ENCODE assay signal across 8 mouse cellular contexts in the genomic region with DNA sequence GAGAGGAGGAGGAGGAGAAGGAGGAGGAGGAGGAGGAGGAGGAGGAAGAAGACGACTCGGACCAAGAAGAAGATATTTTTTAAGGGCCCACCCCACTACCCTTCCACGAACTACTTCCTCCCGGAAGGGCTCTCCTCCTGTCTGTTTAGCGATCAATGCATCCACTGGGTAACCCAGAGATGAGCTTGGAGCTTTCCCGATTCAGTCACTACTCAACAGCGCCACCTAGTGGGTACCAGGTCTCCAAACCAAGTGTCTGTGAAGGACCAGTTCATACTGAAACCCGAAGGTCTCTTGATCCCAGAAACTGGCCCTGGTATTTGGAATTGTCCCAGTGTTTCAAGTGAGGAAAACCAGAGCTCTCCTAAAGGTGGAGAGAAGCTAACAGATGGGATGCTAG. TPM values are rescaled to one million over a fixed set of nuclear protein-coding genes. Genes with fewer than 3 reads are reported as not detected.
A peak's percentile ranks its signal among the peaks of the same experiment; 100 is the strongest.
DNase-seq lines count a peak whose midpoint lies in the region; ATAC-seq and TF ChIP-seq lines count a peak whose summit lies in the region.

No protein-coding gene starts in this region.

- H3K27me3 ChIP-seq in erythroblast, embryonic 14.5 days (ENCODE audit: control insufficient read depth): no peaks in the 10 kb centered on the region
- no peaks in the 10 kb centered on the region for H3K27me3 ChIP-seq in heart, embryonic 14.5 days (ENCODE audit: control insufficient read depth, insufficient read depth, low read length)
- no peaks in the 10 kb centered on the region for H3K27me3 ChIP-seq in liver, embryonic 12.5 days (replicated peaks)
- H3K27me3 ChIP-seq in splenic B cell, adult 2 months (ENCODE audit: control insufficient read depth, insufficient read depth, low read length, poor library complexity, severe bottlenecking): no peaks in the 10 kb centered on the region

- H3K9me3 ChIP-seq in erythroblast, embryonic 14.5 days (ENCODE audit: control insufficient read depth, low read length): no peaks in the 10 kb centered on the region; the same call in 1 of the 2 replicates
- H3K9me3 ChIP-seq in heart, embryonic 14.5 days (ENCODE audit: control insufficient read depth, low read length): no peaks in the 10 kb centered on the region
- H3K9me3 ChIP-seq in liver, embryonic 12.5 days (replicated peaks): no peaks in the 10 kb centered on the region

- peak; percentile 88 for TF ChIP-seq CTCF in brain, embryonic 14.5 days (IDR thresholded peaks at IDR 0.05; ENCODE audit: borderline replicate concordance, extremely low read depth, insufficient read depth, insufficient read length)

- H3K4me2 ChIP-seq in heart, embryonic 14.5 days (ENCODE audit: low read length): peak overlapping the region; percentile 68
- peak overlapping the region; percentile 71 for H3K4me2 ChIP-seq in liver, embryonic 12.5 days

- peak; percentile 27; the same call in 1 of the 2 replicates for TF ChIP-seq POLR2A in brain, embryonic 14.5 days (IDR thresholded peaks at IDR 0.05; ENCODE audit: borderline replicate concordance, extremely low read depth, insufficient read depth, insufficient read length, poor library complexity, severe bottlenecking)

- DNase-seq in CD4-positive, CD25-positive, alpha-beta regulatory T cell, adult 2 months (ENCODE audit: low read depth, low spot score): peak; percentile 95
- DNase-seq in brain, embryonic 14.5 days (ENCODE audit: low read depth): peak; percentile 97
- peak; percentile 95 for DNase-seq in kidney, postnatal 10 days
- DNase-seq in naive thymus-derived CD4-positive, alpha-beta T cell, adult 2 months (ENCODE audit: low read depth): peak; percentile 94
- DNase-seq in splenic B cell, adult 2 months (ENCODE audit: low read depth, low spot score): peak; percentile 94

- ATAC-seq in heart, embryonic 14.5 days (ENCODE audit: insufficient number of reproducible peaks, insufficient read depth, low FRiP score, low read depth): no peak; the same call in 1 of the 2 replicates
- ATAC-seq in liver, embryonic 12.5 days: peak; percentile 63

- WGBS in heart, embryonic 14.5 days: 2% methylated on average over 8 of the region's 8 CpGs
- WGBS in liver, embryonic 12.5 days (ENCODE audit: insufficient replicate concordance): 1% methylated on average over 8 of the region's 8 CpGs

- no peak overlapping the region for H3K9ac ChIP-seq in heart, embryonic 14.5 days (ENCODE audit: low read length)
- no peak overlapping the region for H3K9ac ChIP-seq in liver, embryonic 12.5 days

- no peak overlapping the region for H3K27ac ChIP-seq in heart, embryonic 14.5 days (replicated peaks in 1 of 2; ENCODE audit: control insufficient read depth in 1 of 2, insufficient read depth in 1 of 2, low read depth in 2 of 2, low read length in 2 of 2)
- H3K27ac ChIP-seq in liver, embryonic 12.5 days: no peak overlapping the region

- peak overlapping the region; percentile 52 for H3K4me3 ChIP-seq in erythroblast, embryonic 14.5 days (replicated peaks)
- H3K4me3 ChIP-seq in heart, embryonic 14.5 days (ENCODE audit: control insufficient read depth in 1 of 2, insufficient read depth in 1 of 2, low read depth in 1 of 2, low read length in 2 of 2): peak overlapping the region in 1 of 2 experiments; percentile 32; a peak in 2 of 4 replicates
- H3K4me3 ChIP-seq in liver, embryonic 12.5 days: peak overlapping the region; percentile 42

- H3K36me3 ChIP-seq in erythroblast, embryonic 14.5 days (ENCODE audit: control insufficient read depth): peaks cover 24% of the 10 kb centered on the region
- 0 out of 2 replicates have a peak, but pooled peaks cover 12% of the 10 kb centered on the region for H3K36me3 ChIP-seq in heart, embryonic 14.5 days (ENCODE audit: control insufficient read depth, insufficient read depth, low read length)
- H3K36me3 ChIP-seq in liver, embryonic 12.5 days: peaks cover 21% of the 10 kb centered on the region
- no peaks in the 10 kb centered on the region for H3K36me3 ChIP-seq in splenic B cell, adult 2 months (ENCODE audit: control insufficient read depth, insufficient read depth, low read length, poor library complexity, severe bottlenecking)

- H3K4me1 ChIP-seq in erythroblast, embryonic 14.5 days (ENCODE audit: control insufficient read depth): peaks cover 46% of the 10 kb centered on the region
- H3K4me1 ChIP-seq in heart, embryonic 14.5 days (ENCODE audit: control insufficient read depth in 2 of 2, insufficient read depth in 2 of 2, low read length in 2 of 2): peaks cover 12 to 15% of the 10 kb centered on the region in 2 experiments
- H3K4me1 ChIP-seq in liver, embryonic 12.5 days: peaks cover 33% of the 10 kb centered on the region

RNA-seq across cellular contexts. Expression of a gene that starts 6.7 kb away (rescaled TPM):
- 32.8 and 38.1 TPM in 2 replicates for polyA plus RNA-seq in brain, embryonic 14.5 days (2012; rRNA removed)
- polyA plus RNA-seq in erythroblast, embryonic 14.5 days (2012): 1.5 and 1.7 TPM in 2 replicates
- polyA plus RNA-seq in heart, embryonic 14.5 days (2014; fragmentation: Nextera tagmentation; extraction: Ambion mirVana): 5.6 and 6.2 TPM in 2 replicates
- polyA plus RNA-seq in liver, embryonic 12.5 days (2016; fragmentation: Nextera tagmentation; extraction: Ambion mirVana): 7.3 and 8.4 TPM in 2 replicates

RNA-seq across cellular contexts. Expression of a gene that starts 6.9 kb away (rescaled TPM):
- polyA plus RNA-seq in brain, embryonic 14.5 days (2012; rRNA removed): 42.7 and 49.7 TPM in 2 replicates
- polyA plus RNA-seq in erythroblast, embryonic 14.5 days (2012): 3.1 and 3.4 TPM in 2 replicates
- 17.9 and 18.9 TPM in 2 replicates for polyA plus RNA-seq in heart, embryonic 14.5 days (2014; fragmentation: Nextera tagmentation; extraction: Ambion mirVana)
- polyA plus RNA-seq in liver, embryonic 12.5 days (2016; fragmentation: Nextera tagmentation; extraction: Ambion mirVana): 35.0 and 36.3 TPM in 2 replicates

RNA-seq across cellular contexts. Expression of a gene that starts 16.9 kb away (rescaled TPM):
- 2.3 and 3.5 TPM in 2 replicates for polyA plus RNA-seq in brain, embryonic 14.5 days (2012; rRNA removed)
- polyA plus RNA-seq in erythroblast, embryonic 14.5 days (2012): 0.98 and 1.3 TPM in 2 replicates
- 0.43 TPM in 1 of 2 replicates, not detected in the other for polyA plus RNA-seq in heart, embryonic 14.5 days (2014; fragmentation: Nextera tagmentation; extraction: Ambion mirVana)
- 2.0 and 2.1 TPM in 2 replicates for polyA plus RNA-seq in liver, embryonic 12.5 days (2016; fragmentation: Nextera tagmentation; extraction: Ambion mirVana)

RNA-seq across cellular contexts. Expression of a gene that starts 17.2 kb away (rescaled TPM):
- 27.1 and 32.5 TPM in 2 replicates for polyA plus RNA-seq in brain, embryonic 14.5 days (2012; rRNA removed)
- 30.3 TPM in 2 replicates for polyA plus RNA-seq in erythroblast, embryonic 14.5 days (2012)
- polyA plus RNA-seq in heart, embryonic 14.5 days (2014; fragmentation: Nextera tagmentation; extraction: Ambion mirVana): 14.5 and 17.1 TPM in 2 replicates
- polyA plus RNA-seq in liver, embryonic 12.5 days (2016; fragmentation: Nextera tagmentation; extraction: Ambion mirVana): 24.8 and 25.4 TPM in 2 replicates

RNA-seq across cellular contexts. Expression of a gene that starts 28.3 kb away (rescaled TPM):
- 0.18 and 0.30 TPM in 2 replicates for polyA plus RNA-seq in brain, embryonic 14.5 days (2012; rRNA removed)
- polyA plus RNA-seq in erythroblast, embryonic 14.5 days (2012): not detected in 2 replicates
- not detected in 2 replicates for polyA plus RNA-seq in heart, embryonic 14.5 days (2014; fragmentation: Nextera tagmentation; extraction: Ambion mirVana)
- polyA plus RNA-seq in liver, embryonic 12.5 days (2016; fragmentation: Nextera tagmentation; extraction: Ambion mirVana): not detected in 2 replicates
